Mouse (Mus musculus) limb, embryonic 14.5 days (tissue): ENCODE measurements around the gene Actrt2. TPM values are rescaled to one million over a fixed set of nuclear protein-coding genes. Genes with fewer than 3 reads are reported as not detected.

ENCODE experiments used
- ATAC-seq: fragments of 200-750 bp; cut with Nextera tagmentation; 2 replicates; pipeline ENCODE4 v1.8.0; 2017; ENCODE audit warnings: low read depth, moderate number of reproducible peaks, moderate TSS enrichment; ENCODE audit not compliant: low FRiP score
- DNase-seq: peaks from one replicate; pipeline ENCODE4 v3.0.0-alpha.2; 2015; ENCODE audit warnings: low spot score
- H3K27ac ChIP-seq: fragments of 300-500 bp; sonication (generic); replicated peaks from 2 replicates; pipeline ENCODE4 v1.5.1; 2014; ENCODE audit warnings: low read depth, mild to moderate bottlenecking, low read length, moderate library complexity, mixed read lengths
- H3K27me3 ChIP-seq: fragments of 300-500 bp; sonication (generic); 2 replicates; pipeline ENCODE4 v1.6.1; 2014; ENCODE audit warnings: low read length, mixed read lengths; ENCODE audit not compliant: control insufficient read depth, insufficient read depth
- H3K36me3 ChIP-seq: fragments of 300-500 bp; sonication (generic); 2 replicates; pipeline ENCODE4 v1.6.1; 2014; ENCODE audit warnings: mild to moderate bottlenecking, low read length, moderate library complexity, mixed read lengths; ENCODE audit not compliant: control insufficient read depth, insufficient read depth
- H3K4me1 ChIP-seq: fragments of 300-500 bp; sonication (generic); 2 replicates; pipeline ENCODE4 v1.6.1; 2014; ENCODE audit warnings: antibody characterized with exemption, low read length, mixed read lengths; ENCODE audit not compliant: control insufficient read depth, insufficient read depth
- H3K4me2 ChIP-seq: fragments of 300-500 bp; sonication (generic); replicated peaks from 2 replicates; pipeline ENCODE4 v1.6.1; 2014; ENCODE audit warnings: low read depth, mild to moderate bottlenecking, low read length, moderate library complexity; ENCODE audit not compliant: severe bottlenecking
- H3K4me3 ChIP-seq: fragments of 300-500 bp; sonication (generic); replicated peaks from 2 replicates; pipeline ENCODE4 v1.5.1; 2014; ENCODE audit warnings: low read length
- H3K9ac ChIP-seq: fragments of 300-500 bp; sonication (generic); 2 replicates; pipeline ENCODE4 v1.6.1; 2014; ENCODE audit warnings: mild to moderate bottlenecking, low read depth, low read length, moderate library complexity; ENCODE audit not compliant: severe bottlenecking
- H3K9me3 ChIP-seq: fragments of 300-500 bp; sonication (generic); 2 replicates; pipeline ENCODE4 v1.6.1; 2016; ENCODE audit warnings: low read length; ENCODE audit not compliant: control insufficient read depth
- POLR2A ChIP-seq: fragments of 200-500 bp; IDR thresholded peaks from 2 replicates; pipeline ENCODE4 v1.8.0; 2012; ENCODE audit warnings: inconsistent platforms, mild to moderate bottlenecking, moderate library complexity, borderline replicate concordance; ENCODE audit not compliant: insufficient read depth, insufficient read length; ENCODE audit errors: extremely low read depth
- WGBS: fragments of 180-500 bp; shearing (Covaris S2); extraction: QIAGEN DNeasy Blood & Tissue Kit; methylation state at CpG from one replicate; pipeline ENCODE4 v1.1.7; 2014; 5-methylcytosine and 5-hydroxymethylcytosine counted together
- polyA plus RNA-seq, 2 experiments: library from polyadenylated mRNA; depleted of rRNA in 1 of 2; stranded (reverse) in 1 of 2; unstranded in 1 of 2; fragments of >200 nt; fragmentation: Nextera tagmentation in 1 of 2; extraction: Ambion mirVana in 1 of 2; gene quantifications; 2 replicates each; pipeline versions ENCODE4 v1.2.1 to v1.2.3; 2012 to 2014

Actrt2 gene
- polyA plus RNA-seq, 2 experiments, result not detected

DNA sequence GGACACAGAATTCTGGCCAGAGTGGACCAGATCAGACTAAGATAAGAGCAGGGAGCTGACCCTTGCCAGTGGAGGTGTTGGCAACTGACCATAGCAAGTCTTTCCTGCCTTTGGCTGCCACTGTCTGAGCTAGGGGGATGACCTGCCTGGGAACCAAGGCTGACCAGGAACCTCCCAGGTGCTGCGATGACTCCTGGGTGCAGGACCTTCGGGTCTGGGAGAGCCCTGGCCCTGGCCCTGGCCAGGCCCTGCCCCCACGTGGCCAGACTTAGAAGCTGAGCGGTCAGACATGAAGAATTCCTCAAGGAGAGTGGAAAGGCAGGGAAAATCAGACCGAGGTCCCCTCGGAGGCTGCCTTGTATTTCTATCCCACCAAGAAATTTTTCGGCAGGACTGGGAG, 28.5 kb downstream of the Actrt2 start:
- Histone ChIP-seq H3K27ac (peak overlapping the region; percentile 97), H3K4me3 (peak overlapping the region; percentile 77), H3K9ac (peak overlapping the region; percentile 89), H3K4me2 (peak overlapping the region; percentile 89), H3K9me3 (no peaks in the 10 kb centered on the region), H3K27me3 (peaks cover 28% of the 10 kb centered on the region; the same call in 1 of the 2 replicates), H3K36me3 (no peaks in the 10 kb centered on the region), H3K4me1 (peaks cover 41% of the 10 kb centered on the region)
- ATAC-seq (no peak), DNase-seq (no peak)
- 2% methylated on average over 7 of the region's 7 CpGs for WGBS
- TF ChIP-seq POLR2A, result no peak

DNA sequence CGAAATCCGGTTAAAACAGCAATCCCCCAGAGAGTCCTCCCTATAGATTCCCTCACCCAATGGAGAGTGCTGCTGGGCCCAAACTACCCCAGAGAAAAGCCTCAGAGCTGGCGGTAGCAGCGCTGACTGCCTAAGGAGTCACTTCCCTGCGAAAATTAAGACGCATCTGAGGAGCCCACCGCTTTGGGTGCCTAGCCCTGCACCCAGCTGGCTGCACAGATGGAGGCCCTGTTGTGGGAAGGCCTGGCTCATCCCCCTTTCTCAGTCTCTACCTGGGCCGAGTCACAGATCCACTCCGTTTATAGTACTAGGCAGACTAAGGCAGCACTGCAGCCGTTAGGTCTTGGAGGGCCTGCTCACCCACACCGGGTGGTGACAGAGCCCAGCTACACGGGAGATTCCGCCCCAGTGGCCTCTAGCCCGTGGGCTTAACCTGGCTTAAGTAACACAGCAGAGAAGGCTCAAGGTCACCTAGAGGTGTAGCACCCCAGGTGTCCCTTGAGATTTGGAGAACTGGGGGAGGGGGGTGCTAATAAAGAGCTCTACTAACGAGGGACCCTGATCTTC, 29.3 kb downstream of the Actrt2 start:
- peak overlapping the region; percentile 89 for H3K9ac ChIP-seq
- peaks cover 43% of the 10 kb centered on the region for H3K4me1 ChIP-seq
- peak overlapping the region; percentile 89 for H3K4me2 ChIP-seq
- H3K4me3 ChIP-seq, result peak overlapping the region; percentile 77
- 0 out of 2 replicates have a peak, but pooled peaks have one; percentile 12 for TF ChIP-seq POLR2A
- no peak for ATAC-seq
- peaks cover 26% of the 10 kb centered on the region; the same call in 1 of the 2 replicates for H3K27me3 ChIP-seq
- 6% methylated on average over 15 of the region's 15 CpGs for WGBS
- 0 out of 2 replicates have a peak, but pooled peaks cover 3% of the 10 kb centered on the region for H3K36me3 ChIP-seq
- peak overlapping the region; percentile 97 for H3K27ac ChIP-seq
- no peaks in the 10 kb centered on the region for H3K9me3 ChIP-seq
- DNase-seq, result no peak

- TF ChIP-seq POLR2A, result 0 out of 2 replicates have a peak, but pooled peaks have one; percentile 44
- peaks cover 41% of the 10 kb centered on the region for H3K4me1 ChIP-seq
- no peak for ATAC-seq
- H3K27me3 ChIP-seq, result peaks cover 21% of the 10 kb centered on the region; the same call in 1 of the 2 replicates
- 0 out of 2 replicates have a peak, but pooled peaks cover 3% of the 10 kb centered on the region for H3K36me3 ChIP-seq
- no peak for DNase-seq
- peak overlapping the region; percentile 77 for H3K4me3 ChIP-seq
- peak overlapping the region; percentile 89 for H3K9ac ChIP-seq
- no peaks in the 10 kb centered on the region for H3K9me3 ChIP-seq
- H3K27ac ChIP-seq, result peak overlapping the region; percentile 97
- peak overlapping the region; percentile 89 for H3K4me2 ChIP-seq
- WGBS, result 2% methylated on average over 55 of the region's 73 CpGs
Measured at GRCm38 (mm10) chr4:154637468-154638319, 30.0 kb downstream of the Actrt2 start.

DNA sequence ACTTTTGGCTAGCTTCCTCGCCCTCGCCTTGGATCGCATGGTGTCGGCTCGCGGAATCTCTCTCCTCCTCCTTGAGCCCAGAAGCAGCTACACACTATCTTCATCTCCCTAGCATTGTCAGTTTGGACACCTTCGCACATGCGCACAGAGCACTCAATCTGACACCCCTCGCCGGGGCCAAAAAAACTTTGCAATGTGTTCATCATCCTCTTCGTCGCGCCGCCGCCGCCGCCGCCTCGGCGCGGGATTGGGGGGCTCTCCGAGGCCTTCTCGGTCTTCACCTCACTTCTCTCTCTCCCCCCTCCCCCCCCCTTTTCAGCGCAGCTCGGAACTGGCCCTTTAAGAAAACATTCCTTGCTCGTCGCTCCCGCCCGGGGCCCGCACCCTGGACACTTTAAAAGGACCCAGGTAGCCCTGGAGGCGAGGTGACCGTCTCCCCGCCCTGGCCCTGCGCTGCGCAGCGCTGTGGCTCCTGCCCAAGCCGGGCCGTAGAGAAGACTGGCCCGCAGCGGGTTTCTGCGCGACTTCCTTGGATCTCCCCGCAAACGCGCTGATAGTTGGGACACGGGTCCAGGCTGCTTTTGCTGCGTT, 30.9 kb downstream of the Actrt2 start, which contains the start of gene Prdm16:
TSS of gene Prdm16 (minus strand) at position 153 of the 591 bp plus-strand sequence.
- peaks cover 35% of the 10 kb centered on the region for H3K4me1 ChIP-seq
- WGBS, result 0% methylated on average over 33 of the region's 47 CpGs
- DNase-seq, result peak; percentile 80
- peak within 1 kb of the TSS; percentile 97 for H3K27ac ChIP-seq
- ATAC-seq, result peak; percentile 55
- H3K36me3 ChIP-seq, result 0 out of 2 replicates have a peak, but pooled peaks cover 3% of the 10 kb centered on the region
- TF ChIP-seq POLR2A, result 0 out of 2 replicates have a peak, but pooled peaks have one; percentile 62
- H3K9me3 ChIP-seq, result no peaks in the 10 kb centered on the region
- H3K4me2 ChIP-seq, result peak within 1 kb of the TSS; percentile 89
- H3K4me3 ChIP-seq, result peak within 1 kb of the TSS; percentile 77
- peaks cover 12% of the 10 kb centered on the region; the same call in 1 of the 2 replicates for H3K27me3 ChIP-seq
- H3K9ac ChIP-seq, result peak within 1 kb of the TSS; percentile 89

DNA sequence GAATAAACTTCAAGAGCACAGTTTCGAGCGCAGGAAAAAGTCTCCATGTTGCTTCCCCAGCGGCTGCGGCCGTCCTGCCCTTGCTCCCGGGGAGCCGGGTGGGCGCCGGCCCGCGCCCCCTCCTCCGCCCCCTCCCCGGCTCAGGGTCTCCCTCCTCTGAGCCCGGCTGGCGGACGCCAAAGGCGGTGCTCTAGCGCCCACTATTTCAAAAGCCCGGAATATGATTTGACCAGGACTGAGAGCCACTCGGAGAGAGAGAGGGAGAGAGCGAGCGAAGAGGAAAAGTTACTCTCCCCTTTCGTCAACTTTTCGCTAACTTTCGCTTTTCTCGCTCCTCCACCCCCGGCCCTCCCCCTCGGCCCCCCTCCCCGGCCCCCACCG, 31.6 kb downstream of the Actrt2 start:
- WGBS, result 2% methylated on average over 12 of the region's 30 CpGs
- Histone ChIP-seq H3K27ac (peak overlapping the region; percentile 97), H3K4me2 (peak overlapping the region; percentile 89), H3K27me3 (peaks cover 12% of the 10 kb centered on the region; the same call in 1 of the 2 replicates), H3K4me3 (peak overlapping the region; percentile 77), H3K9ac (peak overlapping the region; percentile 89), H3K4me1 (peaks cover 30% of the 10 kb centered on the region), H3K36me3 (0 out of 2 replicates have a peak, but pooled peaks cover 3% of the 10 kb centered on the region), H3K9me3 (no peaks in the 10 kb centered on the region)
- ATAC-seq (peak; percentile 73), DNase-seq (peak; percentile 77)
- TF ChIP-seq POLR2A, result no peak
